Mouse (Mus musculus) large intestine, adult 2 months (tissue): ENCODE results near the gene Lmln. TPM values are rescaled to one million over a fixed set of nuclear protein-coding genes. Genes with fewer than 3 reads are reported as not detected.
"Not testable (repeated sequence)": the region's sequence is repeated elsewhere in the genome, so short reads cannot be mapped to it uniquely, and the experiment has no call there.

Experiments used
- DNase-seq: peaks from one replicate; pipeline ENCODE4 v3.0.0-alpha.2; 2012; ENCODE audit warnings: low read depth, low spot score
- WGBS: fragments of 180-500 bp; shearing (Covaris S2); methylation state at CpG from one replicate; pipeline ENCODE4 v1.1.7; 2018; 5-methylcytosine and 5-hydroxymethylcytosine counted together
- polyA plus RNA-seq: library from polyadenylated mRNA; depleted of rRNA; stranded (reverse); fragments of >200 nt; gene quantifications from 2 replicates; pipeline ENCODE4 v1.2.3, GENCODE M21; 2012

Lmln gene
- polyA plus RNA-seq, 1 experiment: 1.0 TPM

GRCm38 (mm10) chr16:33123938-33124820, 61.9 kb downstream of the Lmln start:
- WGBS: 62% methylated on average over 24 of the region's 24 CpGs
- DNase-seq: no peak

GRCm38 (mm10) chr16:33127052-33127451, 64.7 kb downstream of the Lmln start:
- no peak for DNase-seq
- WGBS: 68% methylated on average over 6 of the region's 6 CpGs

GRCm38 (mm10) chr16:33130731-33131130, 68.4 kb downstream of the Lmln start:
- WGBS: 2% methylated on average over 4 of the region's 4 CpGs
- DNase-seq: peak; percentile 6

GRCm38 (mm10) chr16:33133186-33133585, 70.9 kb downstream of the Lmln start:
- DNase-seq: no peak
- WGBS: 81% methylated on average over 13 of the region's 13 CpGs

GRCm38 (mm10) chr16:33135167-33135566, 72.8 kb downstream of the Lmln start:
- 68% methylated on average over 4 of the region's 4 CpGs for WGBS
- no peak for DNase-seq

- DNase-seq: not testable (repeated sequence)
- 74% methylated on average over 7 of the region's 7 CpGs for WGBS
Measured at GRCm38 (mm10) chr16:33139061-33139460, 76.7 kb downstream of the Lmln start.

GRCm38 (mm10) chr16:33141758-33142280, 79.5 kb downstream of the Lmln start:
- no peak for DNase-seq
- 82% methylated on average over 3 of the region's 3 CpGs for WGBS

GRCm38 (mm10) chr16:33143452-33143851, 81.1 kb downstream of the Lmln start:
- 64% methylated on average over 2 of the region's 2 CpGs for WGBS
- no peak for DNase-seq

GRCm38 (mm10) chr16:33146185-33146584, 83.9 kb downstream of the Lmln start:
- no peak for DNase-seq
- WGBS: 97% methylated on average over 3 of the region's 3 CpGs

GRCm38 (mm10) chr16:33148135-33148534, 85.8 kb downstream of the Lmln start:
- 69% methylated on average over 4 of the region's 4 CpGs for WGBS
- no peak for DNase-seq

- DNase-seq: not testable (repeated sequence)
- WGBS: 54% methylated on average over 9 of the region's 9 CpGs
Measured at GRCm38 (mm10) chr16:33150875-33151274, 88.6 kb downstream of the Lmln start.

GRCm38 (mm10) chr16:33151558-33151957, 89.2 kb downstream of the Lmln start:
- DNase-seq: no peak
- WGBS: 67% methylated on average over 8 of the region's 8 CpGs

- DNase-seq: no peak
- 47% methylated on average over 4 of the region's 4 CpGs for WGBS
Measured at GRCm38 (mm10) chr16:33154992-33155391, 92.7 kb downstream of the Lmln start.

- no peak for DNase-seq
- 89% methylated on average over 11 of the region's 11 CpGs for WGBS
Measured at GRCm38 (mm10) chr16:33158006-33158405, 95.7 kb downstream of the Lmln start.

- no peak for DNase-seq
- WGBS: 90% methylated on average over 14 of the region's 14 CpGs
Measured at GRCm38 (mm10) chr16:33158590-33159071, 96.3 kb downstream of the Lmln start.

GRCm38 (mm10) chr16:33159363-33159762, 97.0 kb downstream of the Lmln start:
- 86% methylated on average over 2 of the region's 2 CpGs for WGBS
- DNase-seq: no peak

GRCm38 (mm10) chr16:33163330-33164090, 101.2 kb downstream of the Lmln start:
- 58% methylated on average over 13 of the region's 13 CpGs for WGBS

GRCm38 (mm10) chr16:33166284-33166683, 104.0 kb downstream of the Lmln start:
- DNase-seq: not testable (repeated sequence)
- 67% methylated on average over 6 of the region's 6 CpGs for WGBS

More at GRCm38 (mm10) chr16:33163330-33164090, 101.2 kb downstream of the Lmln start:
- no peak for DNase-seq

- no peak for DNase-seq
- WGBS: 38% methylated on average over 5 of the region's 5 CpGs
Measured at GRCm38 (mm10) chr16:33167537-33167936, 105.2 kb downstream of the Lmln start.

- no peak for DNase-seq
- WGBS: 84% methylated on average over 8 of the region's 8 CpGs
Measured at GRCm38 (mm10) chr16:33169471-33170034, 107.2 kb downstream of the Lmln start.
